Mouse (Mus musculus) midbrain, embryonic 14.5 days (tissue): ENCODE results near the gene Pdcd4. TPM values are rescaled to one million over a fixed set of nuclear protein-coding genes. Genes with fewer than 3 reads are reported as not detected.
"Not testable (repeated sequence)": the region's sequence is repeated elsewhere in the genome, so short reads cannot be mapped to it uniquely, and the experiment has no call there.

Source experiments
- ATAC-seq: fragments of 200-750 bp; cut with Nextera tagmentation; 2 replicates; pipeline ENCODE4 v1.8.0; 2017; ENCODE audit warnings: moderate number of reproducible peaks, moderate library complexity; ENCODE audit not compliant: low FRiP score, low TSS enrichment
- DNase-seq: peaks from one replicate; pipeline ENCODE4 v3.0.0-alpha.2; 2015
- H3K27ac ChIP-seq: fragments of 300-500 bp; sonication (generic); replicated peaks from 2 replicates; pipeline ENCODE4 v1.5.1; 2014; ENCODE audit warnings: mild to moderate bottlenecking, low read depth, low read length, moderate library complexity
- H3K27me3 ChIP-seq: fragments of 300-500 bp; sonication (generic); 2 replicates; pipeline ENCODE4 v1.6.1; 2014; ENCODE audit warnings: low read length, control low read depth, mixed read lengths; ENCODE audit not compliant: control insufficient read depth, insufficient read depth
- H3K36me3 ChIP-seq: fragments of 300-500 bp; sonication (generic); 2 replicates; pipeline ENCODE4 v1.6.1; 2014; ENCODE audit warnings: low read length, control low read depth; ENCODE audit not compliant: control insufficient read depth, insufficient read depth
- H3K4me1 ChIP-seq: fragments of 300-500 bp; sonication (generic); 2 replicates; pipeline ENCODE4 v1.6.1; 2014; ENCODE audit warnings: mild to moderate bottlenecking, antibody characterized with exemption, low read length, control low read depth; ENCODE audit not compliant: control insufficient read depth, insufficient read depth
- H3K4me2 ChIP-seq: fragments of 300-500 bp; sonication (generic); 2 replicates; pipeline ENCODE4 v1.6.1; 2014; ENCODE audit warnings: mild to moderate bottlenecking, low read length, moderate library complexity
- H3K4me3 ChIP-seq: fragments of 300-500 bp; sonication (generic); replicated peaks from 2 replicates; pipeline ENCODE4 v1.5.1; 2014; ENCODE audit warnings: low read depth, low read length
- H3K9ac ChIP-seq: fragments of 300-500 bp; sonication (generic); replicated peaks from 2 replicates; pipeline ENCODE4 v1.6.1; 2014; ENCODE audit warnings: mild to moderate bottlenecking, low read length, moderate library complexity
- H3K9me3 ChIP-seq: fragments of 300-500 bp; sonication (generic); 2 replicates; pipeline ENCODE4 v1.6.1; 2016; ENCODE audit warnings: low read length, control low read depth, mixed read lengths; ENCODE audit not compliant: control insufficient read depth
- WGBS: fragments of 180-500 bp; shearing (Covaris S2); extraction: QIAGEN DNeasy Blood & Tissue Kit; methylation state at CpG from one replicate; pipeline ENCODE4 v1.1.7; 2014; 5-methylcytosine and 5-hydroxymethylcytosine counted together
- polyA plus RNA-seq: library from polyadenylated mRNA; unstranded; fragments of >200 nt; fragmentation: Nextera tagmentation; extraction: Ambion mirVana; gene quantifications from 2 replicates; pipeline ENCODE4 v1.2.1, GENCODE M21; 2014

Pdcd4 gene
- polyA plus RNA-seq, 1 experiment from 2014 or later: 73.9 TPM

DNA sequence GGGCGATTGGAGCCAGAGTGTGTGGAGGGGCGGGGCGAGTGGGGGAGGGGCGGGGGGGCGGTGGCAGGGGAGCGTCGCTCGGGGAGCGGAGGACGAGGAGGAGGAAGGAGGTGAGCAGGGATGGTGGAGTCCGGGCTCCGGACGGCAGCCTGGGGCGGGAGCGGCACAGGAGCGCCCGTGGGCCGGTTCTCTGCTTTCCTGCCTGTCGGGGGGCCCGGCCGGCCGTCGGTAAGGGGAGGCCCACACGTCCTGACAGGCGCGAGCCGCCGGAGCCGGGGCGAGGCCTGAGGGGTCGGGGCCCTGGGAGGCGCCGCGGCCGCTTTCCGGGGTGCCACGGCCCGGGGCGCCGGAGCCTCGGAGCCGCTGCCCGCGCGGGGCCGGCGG is 52.7 kb downstream of the Pdcd4 start:
- Histone ChIP-seq H3K4me2 (peak overlapping the region; percentile 66), H3K36me3 (no peaks in the 10 kb centered on the region), H3K4me3 (peak overlapping the region; percentile 79), H3K27ac (peak overlapping the region; percentile 95), H3K4me1 (peaks cover 21% of the 10 kb centered on the region), H3K9me3 (no peaks in the 10 kb centered on the region), H3K27me3 (no peaks in the 10 kb centered on the region), H3K9ac (peak overlapping the region; percentile 88)
- DNase-seq (no peak), ATAC-seq (no peak)
- under 1% methylated on average over 42 of the region's 47 CpGs for WGBS

GRCm38 (mm10) chr19:53945171-53946042 is 53.4 kb downstream of the Pdcd4 start:
- DNase-seq (peak; percentile 79), ATAC-seq (peak; percentile 6)
- H3K4me2 ChIP-seq: peak overlapping the region; percentile 66
- peak overlapping the region; percentile 79 for H3K4me3 ChIP-seq
- H3K4me1 ChIP-seq: peaks cover 21% of the 10 kb centered on the region
- H3K27me3 ChIP-seq: no peaks in the 10 kb centered on the region
- no peaks in the 10 kb centered on the region for H3K36me3 ChIP-seq
- H3K9me3 ChIP-seq: no peaks in the 10 kb centered on the region
- H3K9ac ChIP-seq: peak overlapping the region; percentile 88
- H3K27ac ChIP-seq: peak overlapping the region; percentile 95
- 0% methylated on average over 64 of the region's 69 CpGs for WGBS

DNA sequence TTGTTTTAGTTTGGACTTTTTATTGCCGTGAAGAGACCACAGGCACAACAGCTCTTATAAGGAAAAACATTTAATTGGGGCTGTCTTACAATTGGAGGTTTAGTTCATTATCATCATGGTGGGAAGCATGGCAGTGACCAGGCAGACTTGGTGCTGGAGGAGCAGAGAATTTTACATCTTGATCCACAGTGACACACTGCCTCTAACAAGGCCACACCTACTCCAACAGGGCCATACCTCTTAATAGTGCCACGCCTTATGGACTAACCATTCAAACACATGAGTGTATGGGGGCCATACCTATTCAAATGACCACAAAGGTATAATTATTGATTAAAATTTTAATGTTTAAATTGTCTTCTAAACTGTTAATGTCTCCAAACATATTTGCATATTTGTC is 65.5 kb downstream of the Pdcd4 start:
- H3K4me3 ChIP-seq: no peak overlapping the region
- H3K27me3 ChIP-seq: no peaks in the 10 kb centered on the region
- H3K36me3 ChIP-seq: no peaks in the 10 kb centered on the region
- no peak overlapping the region for H3K9ac ChIP-seq
- H3K27ac ChIP-seq: no peak overlapping the region
- WGBS: 94% methylated on average over 2 of the region's 2 CpGs
- H3K4me2 ChIP-seq: no peak overlapping the region
- ATAC-seq: no peak
- H3K4me1 ChIP-seq: no peaks in the 10 kb centered on the region
- DNase-seq: no peak
- H3K9me3 ChIP-seq: no peaks in the 10 kb centered on the region

- Histone ChIP-seq H3K9me3 (no peaks in the 10 kb centered on the region), H3K27me3 (no peaks in the 10 kb centered on the region), H3K4me1 (no peaks in the 10 kb centered on the region), H3K4me3 (no peak overlapping the region), H3K36me3 (no peaks in the 10 kb centered on the region), H3K27ac (no peak overlapping the region), H3K4me2 (no peak overlapping the region), H3K9ac (no peak overlapping the region)
- DNase-seq: no peak
- no peak for ATAC-seq
- 95% methylated on average over 4 of the region's 4 CpGs for WGBS
These were observed 70.5 kb downstream of the Pdcd4 start for GRCm38 (mm10) chr19:53962511-53962910.

GRCm38 (mm10) chr19:53964347-53964746 is 72.3 kb downstream of the Pdcd4 start:
- H3K4me2 ChIP-seq, H3K9me3 ChIP-seq, H3K9ac ChIP-seq, H3K27ac ChIP-seq, DNase-seq, H3K27me3 ChIP-seq, ATAC-seq, H3K4me3 ChIP-seq, H3K36me3 ChIP-seq, H3K4me1 ChIP-seq: not testable (repeated sequence)
- 96% methylated on average over 3 of the region's 3 CpGs for WGBS

- no peak for ATAC-seq
- H3K27ac ChIP-seq: no peak overlapping the region
- no peak overlapping the region for H3K4me2 ChIP-seq
- no peaks in the 10 kb centered on the region for H3K36me3 ChIP-seq
- no peaks in the 10 kb centered on the region for H3K27me3 ChIP-seq
- H3K4me3 ChIP-seq: no peak overlapping the region
- H3K9me3 ChIP-seq: no peaks in the 10 kb centered on the region
- no peak for DNase-seq
- no peak overlapping the region for H3K9ac ChIP-seq
- no peaks in the 10 kb centered on the region for H3K4me1 ChIP-seq
- WGBS: 91% methylated on average over 10 of the region's 10 CpGs
These were observed 73.0 kb downstream of the Pdcd4 start for GRCm38 (mm10) chr19:53964910-53965633.

GRCm38 (mm10) chr19:53969226-53969625 is 77.2 kb downstream of the Pdcd4 start:
- no peak for ATAC-seq
- no peak overlapping the region for H3K4me2 ChIP-seq
- no peak overlapping the region for H3K4me3 ChIP-seq
- 94% methylated on average over 3 of the region's 3 CpGs for WGBS
- H3K9ac ChIP-seq: no peak overlapping the region
- no peaks in the 10 kb centered on the region for H3K36me3 ChIP-seq
- H3K27me3 ChIP-seq: no peaks in the 10 kb centered on the region
- H3K9me3 ChIP-seq: no peaks in the 10 kb centered on the region
- no peak overlapping the region for H3K27ac ChIP-seq
- DNase-seq: no peak
- H3K4me1 ChIP-seq: no peaks in the 10 kb centered on the region

- DNase-seq: no peak
- Histone ChIP-seq H3K4me2 (no peak overlapping the region), H3K36me3 (no peaks in the 10 kb centered on the region), H3K9me3 (0 out of 2 replicates have a peak, but pooled peaks cover under 1% of the 10 kb centered on the region), H3K27ac (no peak overlapping the region), H3K4me3 (no peak overlapping the region), H3K27me3 (no peaks in the 10 kb centered on the region), H3K9ac (no peak overlapping the region), H3K4me1 (no peaks in the 10 kb centered on the region)
- 92% methylated on average over 7 of the region's 7 CpGs for WGBS
- no peak for ATAC-seq
These were observed 79.9 kb downstream of the Pdcd4 start for GRCm38 (mm10) chr19:53971938-53972337.
